Mouse (Mus musculus): Measurements from ENCODE around the gene Prkch. TPM values are rescaled to one million over a fixed set of nuclear protein-coding genes. Genes with fewer than 3 reads are reported as not detected.
"Not testable (repeated sequence)": the region's sequence is repeated elsewhere in the genome, so short reads cannot be mapped to it uniquely, and the experiment has no call there.

Gene Prkch
- 1 to 10 TPM; 4.8 to 5.6 TPM for total RNA-seq (2021)
- long read RNA-seq, experiment 1, partial matches to known transcripts, result 0 of 3 reads
- long read RNA-seq, experiment 1, other reads (novel, unspliced or antisense), result 0 of 3 reads
- long read RNA-seq, experiment 2, transcript Prkch-201 (14 exons, 3,545 nt), result major isoform, 12 of 15 reads
- long read RNA-seq, experiment 2, partial matches to known transcripts, result 3 of 15 reads
- long read RNA-seq, experiment 2, other reads (novel, unspliced or antisense), result 0 of 15 reads

GRCm38 (mm10) chr12:73584610-73585240 is at the start of gene Prkch:
Gene Prkch (plus strand): TSS chr12:73584796.
- DNase-seq (ENCODE audit: low spot score in 2 of 2), result peak; percentile 50 to 57

- DNase-seq (ENCODE audit: low spot score in 2 of 2), result no peak
These were observed 47.0 kb upstream of the Prkch start for GRCm38 (mm10) chr12:73537499-73538138.

GRCm38 (mm10) chr12:73538139-73538508 is 46.5 kb upstream of the Prkch start:
- DNase-seq (ENCODE audit: low spot score in 2 of 2), result not testable (repeated sequence)

GRCm38 (mm10) chr12:73539151-73539550 is 45.4 kb upstream of the Prkch start:
- no peak for DNase-seq (ENCODE audit: low spot score in 2 of 2)

- no peak for DNase-seq (ENCODE audit: low spot score in 2 of 2)
These were observed 44.2 kb upstream of the Prkch start for GRCm38 (mm10) chr12:73540402-73540801.

- no peak for DNase-seq (ENCODE audit: low spot score in 2 of 2)
These were observed 41.4 kb upstream of the Prkch start for GRCm38 (mm10) chr12:73543191-73543590.

- DNase-seq (ENCODE audit: low spot score in 2 of 2), result no peak
These were observed 39.6 kb upstream of the Prkch start for GRCm38 (mm10) chr12:73544736-73545671.

- DNase-seq (ENCODE audit: low spot score in 2 of 2), result no peak
These were observed 38.9 kb upstream of the Prkch start for GRCm38 (mm10) chr12:73545672-73546085.

GRCm38 (mm10) chr12:73546086-73546711 is 38.4 kb upstream of the Prkch start, which contains the start of gene Tmem30b:
Gene Tmem30b (minus strand): TSS chr12:73546392.
- no peak for DNase-seq (ENCODE audit: low spot score in 2 of 2)

- DNase-seq (ENCODE audit: low spot score in 2 of 2), result no peak
These were observed 37.0 kb upstream of the Prkch start for GRCm38 (mm10) chr12:73547646-73548045.

GRCm38 (mm10) chr12:73548259-73548658 is 36.3 kb upstream of the Prkch start:
- DNase-seq (ENCODE audit: low spot score in 2 of 2), result no peak

GRCm38 (mm10) chr12:73554155-73554554 is 30.4 kb upstream of the Prkch start:
- peak; percentile 77 to 78 for DNase-seq (ENCODE audit: low spot score in 2 of 2)

GRCm38 (mm10) chr12:73558525-73559195 is 25.9 kb upstream of the Prkch start:
- peak; percentile 47 to 61 for DNase-seq (ENCODE audit: low spot score in 2 of 2)

GRCm38 (mm10) chr12:73560091-73560490 is 24.5 kb upstream of the Prkch start:
- DNase-seq (ENCODE audit: low spot score in 2 of 2), result no peak

GRCm38 (mm10) chr12:73563122-73563521 is 21.5 kb upstream of the Prkch start:
- DNase-seq (ENCODE audit: low spot score in 2 of 2), result not testable (repeated sequence)

- no peak for DNase-seq (ENCODE audit: low spot score in 2 of 2)
These were observed 20.4 kb upstream of the Prkch start for GRCm38 (mm10) chr12:73564176-73564575.

- DNase-seq (ENCODE audit: low spot score in 2 of 2), result peak in 1 of 2 experiments; percentile 28
These were observed 19.6 kb upstream of the Prkch start for GRCm38 (mm10) chr12:73564795-73565619.

GRCm38 (mm10) chr12:73565620-73565969 is 19.0 kb upstream of the Prkch start:
- DNase-seq (ENCODE audit: low spot score in 2 of 2), result no peak

- no peak for DNase-seq (ENCODE audit: low spot score in 2 of 2)
These were observed 10.0 kb upstream of the Prkch start for GRCm38 (mm10) chr12:73574632-73575031.

Measured in left cerebral cortex, adult 18-20 months (tissue).